Mouse (Mus musculus): Measurements from ENCODE around the gene Abt1. TPM values are rescaled to one million over a fixed set of nuclear protein-coding genes. Genes with fewer than 3 reads are reported as not detected.
"Not testable (repeated sequence)": the region's sequence is repeated elsewhere in the genome, so short reads cannot be mapped to it uniquely, and the experiment has no call there.

Abt1 gene
- polyA plus RNA-seq, 2 experiments: 9.9 to 12.2 TPM

DNA sequence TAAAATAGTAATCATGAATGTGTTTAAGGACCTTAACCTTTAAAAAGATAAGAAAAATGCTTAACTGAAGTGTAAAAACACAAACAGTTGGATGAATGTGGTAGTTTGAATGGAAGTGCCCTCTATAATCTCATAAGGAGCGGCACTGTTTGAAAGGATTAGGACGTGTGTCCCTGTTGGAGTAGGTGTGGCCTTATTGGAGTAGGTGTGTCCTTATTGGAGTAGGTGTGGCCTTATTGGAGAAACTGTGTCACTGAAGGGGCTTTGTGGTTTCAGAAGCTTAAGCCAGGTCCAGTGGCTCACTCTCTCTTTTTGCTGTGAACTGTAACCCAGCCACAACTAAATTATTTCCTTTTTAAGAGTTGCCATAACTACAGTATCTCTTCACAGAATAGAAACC, 21.0 kb downstream of the Abt1 start:
- Histone ChIP-seq H3K36me3 (ENCODE audit: control insufficient read depth, insufficient read depth, low read length) (no peaks in the 10 kb centered on the region), H3K4me2 (replicated peaks; ENCODE audit: low read depth, low read length, severe bottlenecking) (no peak overlapping the region), H3K27me3 (ENCODE audit: control insufficient read depth, insufficient read depth, low read length) (no peaks in the 10 kb centered on the region), H3K9ac (ENCODE audit: low read depth, low read length, severe bottlenecking) (no peak overlapping the region), H3K9me3 (ENCODE audit: control insufficient read depth, low read length) (no peaks in the 10 kb centered on the region), H3K4me3 (replicated peaks; ENCODE audit: low read length) (no peak overlapping the region), H3K27ac (replicated peaks; ENCODE audit: low read depth, low read length) (no peak overlapping the region), H3K4me1 (ENCODE audit: control insufficient read depth, insufficient read depth, low read length) (0 out of 2 replicates have a peak, but pooled peaks cover 4% of the 10 kb centered on the region)
- 13% methylated on average over 2 of the region's 2 CpGs for WGBS
- ATAC-seq (ENCODE audit: low FRiP score, low read depth) (no peak), DNase-seq (ENCODE audit: low spot score) (no peak)
- TF ChIP-seq POLR2A (IDR thresholded peaks at IDR 0.05; ENCODE audit: borderline replicate concordance, extremely low read depth, insufficient read depth, insufficient read length): no peak

DNA sequence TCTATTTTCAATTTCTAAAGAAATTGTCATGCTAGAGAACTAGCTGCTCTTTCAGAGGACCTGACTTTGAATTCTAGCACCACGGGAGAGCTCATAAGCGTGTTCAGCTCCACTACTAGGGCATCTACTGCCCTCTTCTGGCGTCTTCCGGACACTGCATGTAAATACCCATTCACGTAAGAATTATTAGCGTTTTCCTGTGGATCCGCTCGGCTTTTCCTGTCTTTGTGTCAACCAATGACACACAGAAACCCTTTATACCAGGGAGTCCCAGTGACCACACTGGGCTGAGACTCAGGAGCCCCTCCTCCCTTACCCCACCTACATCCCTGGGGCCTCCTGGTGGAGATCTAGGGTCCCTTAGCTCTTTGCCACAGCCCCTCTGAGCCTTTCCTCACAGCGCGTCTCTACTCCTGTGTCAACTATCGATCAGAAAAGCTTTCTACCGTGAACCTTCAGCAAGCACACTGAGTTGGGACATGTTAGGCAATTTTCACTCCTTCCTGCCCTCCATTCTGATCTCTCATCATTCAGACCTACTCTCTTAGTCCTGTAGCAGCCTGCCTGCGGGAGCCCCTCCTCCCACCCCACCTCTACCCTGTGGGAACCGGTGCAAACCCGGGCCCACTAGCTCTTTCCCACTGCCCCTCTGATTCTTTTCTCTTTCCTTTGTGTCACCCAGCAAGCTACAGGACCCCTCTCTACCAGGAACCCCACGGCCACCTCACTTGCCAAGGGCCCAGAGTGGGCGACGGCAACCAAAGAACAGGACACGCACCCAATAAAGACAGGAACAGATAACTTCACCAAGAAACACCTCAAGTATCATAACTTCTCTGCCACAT, 21.8 kb downstream of the Abt1 start:
- Histone ChIP-seq H3K9me3 (ENCODE audit: control insufficient read depth, low read length) (no peaks in the 10 kb centered on the region), H3K27me3 (ENCODE audit: control insufficient read depth, insufficient read depth, low read length) (peaks cover 3% of the 10 kb centered on the region; the same call in 1 of the 2 replicates), H3K27ac (replicated peaks; ENCODE audit: low read depth, low read length) (no peak overlapping the region), H3K36me3 (ENCODE audit: control insufficient read depth, insufficient read depth, low read length) (no peaks in the 10 kb centered on the region), H3K4me1 (ENCODE audit: control insufficient read depth, insufficient read depth, low read length) (0 out of 2 replicates have a peak, but pooled peaks cover 4% of the 10 kb centered on the region), H3K4me2 (replicated peaks; ENCODE audit: low read depth, low read length, severe bottlenecking) (peak overlapping the region; percentile 56), H3K9ac (ENCODE audit: low read depth, low read length, severe bottlenecking) (peak overlapping the region; percentile 40), H3K4me3 (replicated peaks; ENCODE audit: low read length) (peak overlapping the region; percentile 35)
- WGBS: 5% methylated on average over 19 of the region's 19 CpGs
- peak; percentile 76 for DNase-seq (ENCODE audit: low spot score)
- ATAC-seq (ENCODE audit: low FRiP score, low read depth): 0 out of 2 replicates have a peak, but pooled peaks have one; percentile 30
- TF ChIP-seq POLR2A (IDR thresholded peaks at IDR 0.05; ENCODE audit: borderline replicate concordance, extremely low read depth, insufficient read depth, insufficient read length): no peak

- Histone ChIP-seq H3K4me3 (replicated peaks; ENCODE audit: low read length) (peak overlapping the region; percentile 35; the same call in 1 of the 2 replicates), H3K27ac (replicated peaks; ENCODE audit: low read depth, low read length) (no peak overlapping the region), H3K4me1 (ENCODE audit: control insufficient read depth, insufficient read depth, low read length) (0 out of 2 replicates have a peak, but pooled peaks cover 4% of the 10 kb centered on the region), H3K4me2 (replicated peaks; ENCODE audit: low read depth, low read length, severe bottlenecking) (0 out of 2 replicates have a peak overlapping the region, but pooled peaks have one; percentile 56), H3K27me3 (ENCODE audit: control insufficient read depth, insufficient read depth, low read length) (peaks cover 9% of the 10 kb centered on the region; the same call in 1 of the 2 replicates), H3K9ac (ENCODE audit: low read depth, low read length, severe bottlenecking) (no peak overlapping the region), H3K36me3 (ENCODE audit: control insufficient read depth, insufficient read depth, low read length) (no peaks in the 10 kb centered on the region), H3K9me3 (ENCODE audit: control insufficient read depth, low read length) (no peaks in the 10 kb centered on the region)
- WGBS: 12% methylated on average over 24 of the region's 24 CpGs
- DNase-seq (ENCODE audit: low spot score) (no peak), ATAC-seq (ENCODE audit: low FRiP score, low read depth) (no peak)
- no peak for TF ChIP-seq POLR2A (IDR thresholded peaks at IDR 0.05; ENCODE audit: borderline replicate concordance, extremely low read depth, insufficient read depth, insufficient read length)
These were observed 22.6 kb downstream of the Abt1 start for GRCm38 (mm10) chr13:23400771-23401682.

DNA sequence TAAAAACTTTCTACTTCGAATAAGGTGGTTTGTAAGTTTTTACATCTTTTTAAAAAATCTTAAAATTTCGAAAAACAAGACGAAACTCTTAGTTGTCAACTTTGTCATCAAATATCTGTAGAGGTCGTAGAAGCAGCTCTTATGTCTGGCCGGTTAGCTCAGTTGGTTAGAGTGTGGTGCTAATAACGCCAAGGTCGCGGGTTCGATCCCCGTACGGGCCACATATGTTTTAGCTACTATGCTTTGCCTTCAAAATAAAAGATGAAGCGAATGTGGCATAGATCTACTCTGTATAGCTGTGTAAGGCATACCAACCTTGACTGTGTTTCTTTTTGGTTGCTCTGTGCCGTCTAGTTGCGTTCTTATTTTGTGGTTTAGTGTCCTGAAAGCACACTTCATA, 26.8 kb downstream of the Abt1 start:
- WGBS: 11% methylated on average over 14 of the region's 14 CpGs
- ATAC-seq (ENCODE audit: low FRiP score, low read depth); H3K9me3 ChIP-seq (ENCODE audit: control insufficient read depth, low read length); H3K27ac ChIP-seq (replicated peaks; ENCODE audit: low read depth, low read length); H3K4me2 ChIP-seq (replicated peaks; ENCODE audit: low read depth, low read length, severe bottlenecking); H3K4me1 ChIP-seq (ENCODE audit: control insufficient read depth, insufficient read depth, low read length); H3K36me3 ChIP-seq (ENCODE audit: control insufficient read depth, insufficient read depth, low read length); H3K9ac ChIP-seq (ENCODE audit: low read depth, low read length, severe bottlenecking): not testable (repeated sequence)
- Histone ChIP-seq H3K4me3 (replicated peaks; ENCODE audit: low read length) (peak overlapping the region; percentile 38; the same call in 1 of the 2 replicates), H3K27me3 (ENCODE audit: control insufficient read depth, insufficient read depth, low read length) (peaks cover 27% of the 10 kb centered on the region)
- DNase-seq (ENCODE audit: low spot score): peak; percentile 38

- under 1% methylated on average over 31 of the region's 31 CpGs for WGBS
- ATAC-seq (ENCODE audit: low FRiP score, low read depth): no peak; the same call in 1 of the 2 replicates
- peaks cover 27% of the 10 kb centered on the region for H3K27me3 ChIP-seq (ENCODE audit: control insufficient read depth, insufficient read depth, low read length)
- H3K36me3 ChIP-seq (ENCODE audit: control insufficient read depth, insufficient read depth, low read length): no peaks in the 10 kb centered on the region
- H3K9me3 ChIP-seq (ENCODE audit: control insufficient read depth, low read length): no peaks in the 10 kb centered on the region
- DNase-seq (ENCODE audit: low spot score): no peak
- H3K4me2 ChIP-seq (replicated peaks; ENCODE audit: low read depth, low read length, severe bottlenecking): peak overlapping the region; percentile 51
- no peak for TF ChIP-seq POLR2A (IDR thresholded peaks at IDR 0.05; ENCODE audit: borderline replicate concordance, extremely low read depth, insufficient read depth, insufficient read length)
- H3K4me1 ChIP-seq (ENCODE audit: control insufficient read depth, insufficient read depth, low read length): no peaks in the 10 kb centered on the region; the same call in none of the 2 replicates
- H3K9ac ChIP-seq (ENCODE audit: low read depth, low read length, severe bottlenecking): peak overlapping the region; percentile 1
- no peak overlapping the region for H3K27ac ChIP-seq (replicated peaks; ENCODE audit: low read depth, low read length)
- H3K4me3 ChIP-seq (replicated peaks; ENCODE audit: low read length): peak overlapping the region; percentile 38
These were observed 27.4 kb downstream of the Abt1 start for GRCm38 (mm10) chr13:23396246-23396703.
